Mouse (Mus musculus) A20 (cell line): ENCODE measurements around the gene Cnn3.

Source experiments
- DNase-seq: peaks from one replicate; pipeline ENCODE4 v3.0.0-alpha.2; 2011; ENCODE audit warnings: low read depth, low spot score

Cnn3 gene

DNA sequence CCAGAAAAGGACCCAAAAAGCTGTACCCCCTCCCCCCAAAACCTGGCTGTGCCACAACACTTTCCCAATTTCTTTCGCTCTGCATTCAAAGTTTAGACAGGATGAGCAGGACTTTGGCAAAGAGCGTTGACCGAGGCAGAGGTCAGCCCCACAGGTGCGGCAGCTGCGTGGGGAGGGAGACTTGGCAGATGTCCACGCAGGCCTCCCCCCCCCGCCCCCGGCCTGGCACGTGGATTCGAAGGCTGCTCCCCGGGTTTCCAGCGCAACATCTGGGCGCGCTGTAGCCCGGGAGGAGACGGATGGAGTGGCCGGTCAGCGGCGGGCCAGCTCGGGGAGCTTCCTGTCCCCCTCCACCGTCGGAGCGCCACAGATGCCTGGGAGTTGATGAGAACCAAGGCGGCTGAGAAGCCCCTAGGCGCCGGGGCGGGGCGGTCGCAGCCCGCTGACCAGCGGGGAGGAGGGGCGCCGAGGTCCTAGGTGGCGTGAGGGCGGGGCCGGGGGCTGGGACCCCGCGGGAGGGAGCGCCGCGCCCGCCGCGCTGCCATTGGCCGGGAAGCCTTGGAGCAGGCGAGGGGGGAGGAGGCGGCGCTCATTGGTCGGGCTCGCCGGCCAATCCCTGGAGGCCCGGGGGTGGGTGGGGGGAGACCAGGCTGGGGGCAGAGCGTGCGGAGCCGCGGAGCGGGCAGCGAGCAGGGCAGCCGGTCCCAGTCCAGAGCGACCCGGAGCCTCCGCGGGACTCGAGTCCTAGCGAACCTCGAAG, at the start of gene Cnn3:
TSS of gene Cnn3 (plus strand) at position 637 of the 760 bp plus-strand sequence.
- no peak for DNase-seq

DNA sequence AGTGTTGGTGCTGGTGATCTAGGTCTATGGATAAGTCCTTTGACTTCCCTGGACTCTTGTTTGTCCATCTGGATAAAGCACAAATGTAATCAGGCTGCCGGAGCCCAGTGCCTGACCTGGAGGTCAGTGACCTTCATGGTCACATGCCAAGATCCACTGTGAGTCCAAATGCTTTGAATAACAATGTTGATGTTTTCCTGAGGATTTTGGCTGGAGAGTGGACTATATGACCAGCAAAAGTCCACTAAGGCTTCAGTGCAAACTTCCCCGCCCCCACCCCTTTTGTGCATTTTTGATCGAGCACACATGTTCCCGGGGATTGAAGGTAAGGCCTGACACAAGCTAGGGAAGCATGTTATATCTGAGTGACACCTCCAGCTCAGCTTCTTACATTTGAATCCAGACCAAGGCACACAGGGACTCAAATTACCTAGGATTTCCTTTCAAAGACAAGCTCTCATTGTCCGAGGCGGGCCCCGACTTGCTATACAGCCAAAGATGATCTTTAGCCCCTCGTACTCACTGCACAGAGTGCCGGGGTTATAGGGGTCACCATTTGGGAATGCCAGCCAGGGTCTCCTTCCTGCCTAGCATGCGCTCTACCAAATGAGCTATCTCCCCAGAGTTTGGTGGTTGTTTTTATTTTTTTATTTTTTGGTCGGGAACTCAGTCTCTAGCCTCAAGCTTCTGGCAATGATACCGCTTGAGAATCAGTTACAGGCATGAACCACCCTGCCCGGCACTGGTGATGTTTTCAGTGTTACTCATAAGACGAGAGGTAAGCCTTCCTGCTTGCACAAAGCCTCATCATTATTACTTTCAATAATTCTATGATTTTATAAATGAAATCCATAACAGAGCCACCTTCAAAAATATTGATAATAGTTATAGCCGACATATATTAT, 47.3 kb upstream of the Cnn3 start:
- no peak for DNase-seq

DNA sequence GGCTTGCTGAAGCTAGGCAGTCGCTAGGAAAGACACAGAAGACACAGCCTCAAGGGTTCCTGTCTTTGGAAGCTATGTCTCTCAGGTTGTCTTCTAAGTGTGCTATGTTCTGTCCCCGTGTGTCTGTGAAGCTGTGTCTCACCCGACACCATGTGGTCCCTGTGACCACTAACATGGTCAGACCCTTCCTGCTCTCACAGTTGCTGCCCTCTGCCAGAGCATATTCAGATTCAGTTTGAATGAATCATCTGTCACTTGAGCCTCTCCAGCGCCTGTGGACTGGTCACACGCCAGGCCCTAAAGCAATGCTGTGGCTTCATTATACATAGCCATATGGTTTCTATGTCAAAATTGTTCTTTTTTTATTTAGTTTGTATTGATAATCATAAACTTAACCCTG, 46.6 kb upstream of the Cnn3 start:
- no peak for DNase-seq

DNA sequence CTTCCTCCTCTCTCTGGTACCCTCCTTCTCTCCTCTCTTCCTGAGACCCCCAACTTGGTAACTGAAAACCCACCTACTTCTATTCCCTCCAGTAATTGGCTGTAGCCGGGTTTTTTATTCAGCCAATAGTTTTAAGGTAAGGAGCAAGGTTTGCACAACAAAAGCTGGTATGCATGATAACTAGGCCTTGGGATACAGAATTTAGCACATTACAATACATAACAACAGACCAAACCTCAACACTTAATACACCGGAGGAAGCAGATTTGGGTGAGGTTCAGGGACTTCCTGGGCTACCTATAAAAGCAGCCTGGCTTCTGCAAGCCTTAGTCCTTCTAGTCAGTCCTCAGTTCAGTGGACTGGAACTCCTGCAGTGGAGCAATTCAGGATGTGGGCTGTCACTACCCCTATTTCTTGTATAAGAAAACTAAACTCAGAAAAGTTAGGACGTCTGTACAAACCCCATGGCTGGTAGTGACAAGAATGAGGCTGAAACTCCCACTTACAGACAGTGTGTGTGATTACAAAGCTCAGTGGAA, 38.8 kb upstream of the Cnn3 start:
- DNase-seq = no peak

DNA sequence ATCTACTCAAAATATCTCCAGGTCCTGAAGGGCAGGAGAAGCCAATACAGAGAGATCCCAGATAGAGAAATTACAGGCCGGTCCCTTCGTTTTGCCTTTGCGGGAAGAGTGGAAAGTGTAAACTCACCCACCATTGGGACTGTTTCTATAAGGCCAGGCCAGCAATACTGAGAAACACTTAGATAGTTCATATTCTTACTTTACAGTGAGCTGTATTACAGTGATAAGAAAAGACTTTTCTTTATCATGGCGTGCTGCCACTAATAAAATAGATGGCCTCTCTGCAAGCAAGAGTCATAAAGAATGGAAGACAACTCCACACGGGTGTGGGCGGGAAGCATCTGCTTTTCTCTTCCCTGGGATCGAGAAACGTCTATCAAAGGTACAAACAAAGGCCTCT, 36.9 kb upstream of the Cnn3 start:
- no peak for DNase-seq

DNA sequence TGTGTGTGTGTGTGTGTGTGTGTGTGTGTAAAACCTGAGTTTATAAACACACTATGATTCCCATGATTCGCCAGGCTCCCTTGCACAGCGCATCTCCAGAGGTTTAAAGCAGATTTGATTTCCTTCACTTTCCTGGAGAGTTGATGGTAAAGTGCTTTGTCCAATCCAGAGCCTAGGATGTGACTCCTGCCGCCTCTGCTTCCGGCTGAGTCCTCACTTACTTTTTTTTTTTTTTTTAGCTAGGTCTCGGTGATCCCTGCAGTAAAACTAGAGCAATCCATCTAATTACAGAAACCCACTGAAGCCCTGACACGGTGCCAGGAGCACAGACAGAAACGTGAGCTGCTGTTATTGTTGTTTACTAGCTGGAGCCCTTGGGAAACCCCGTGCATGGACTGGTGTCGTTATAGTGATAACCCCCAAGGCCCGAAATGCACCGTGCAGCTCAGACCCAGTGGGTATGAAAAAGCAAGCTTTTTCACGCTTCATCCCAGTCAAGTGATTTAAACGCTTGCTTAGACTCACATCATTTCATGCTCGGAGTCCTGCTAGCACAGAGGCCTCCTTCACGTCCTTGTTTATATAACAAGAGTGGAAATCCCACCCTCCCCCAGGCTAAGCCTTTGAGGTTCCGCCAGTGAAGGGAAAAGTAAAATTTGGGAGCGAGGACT, 36.3 kb upstream of the Cnn3 start:
- no peak for DNase-seq

DNA sequence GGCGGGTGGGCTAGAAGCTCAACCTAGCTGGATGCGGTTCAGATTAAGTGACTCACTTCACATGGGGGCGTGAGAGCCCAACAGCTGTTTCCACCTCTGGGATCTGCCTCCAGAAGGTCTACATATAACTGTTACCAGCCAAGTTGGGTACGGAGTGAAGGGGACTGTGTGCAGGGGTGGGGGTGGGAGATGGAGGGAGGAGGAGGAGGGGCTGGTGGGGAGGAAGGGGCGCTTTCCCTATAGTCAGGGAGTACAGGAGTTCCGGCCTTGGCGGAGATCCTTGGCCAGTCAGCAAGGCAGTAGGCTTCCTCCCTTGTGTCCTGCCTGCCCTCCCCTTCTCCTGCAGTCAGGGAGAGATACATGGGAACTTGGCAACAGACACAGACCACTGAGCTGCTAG, 35.6 kb upstream of the Cnn3 start:
- DNase-seq = no peak

DNA sequence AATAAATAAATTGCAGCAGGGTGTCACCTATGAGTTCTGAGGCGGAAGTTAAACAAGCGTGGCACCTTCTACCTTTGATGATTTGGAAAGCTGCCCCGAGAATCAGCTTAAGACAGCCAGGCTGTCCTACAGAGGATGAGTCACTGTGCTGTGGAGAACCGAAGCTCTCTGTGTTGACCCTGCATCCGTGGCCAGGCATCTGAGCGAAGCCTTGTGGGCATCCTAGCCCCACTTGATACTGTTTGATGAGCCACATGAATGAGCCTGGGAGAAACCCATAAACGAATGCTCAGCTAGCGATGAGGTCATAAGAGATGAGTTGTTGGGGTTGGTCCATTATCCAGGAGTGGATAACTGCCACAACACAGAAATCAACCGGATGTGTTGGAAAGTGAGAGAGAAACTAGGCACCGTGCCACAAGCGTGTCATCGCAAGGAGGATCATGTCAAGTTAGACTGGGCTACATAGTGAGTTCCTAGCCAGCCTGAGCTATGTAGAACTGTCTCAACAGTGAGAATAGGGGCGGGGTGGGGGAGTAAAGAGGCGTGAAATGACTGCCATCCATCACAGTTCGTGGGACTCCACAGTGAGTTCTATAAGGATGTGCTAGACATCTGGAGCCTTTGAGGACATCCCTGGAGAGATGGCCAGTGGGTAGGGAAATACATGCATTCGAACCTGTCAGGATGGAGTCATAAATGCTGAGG, 30.6 kb upstream of the Cnn3 start:
- no peak for DNase-seq

DNA sequence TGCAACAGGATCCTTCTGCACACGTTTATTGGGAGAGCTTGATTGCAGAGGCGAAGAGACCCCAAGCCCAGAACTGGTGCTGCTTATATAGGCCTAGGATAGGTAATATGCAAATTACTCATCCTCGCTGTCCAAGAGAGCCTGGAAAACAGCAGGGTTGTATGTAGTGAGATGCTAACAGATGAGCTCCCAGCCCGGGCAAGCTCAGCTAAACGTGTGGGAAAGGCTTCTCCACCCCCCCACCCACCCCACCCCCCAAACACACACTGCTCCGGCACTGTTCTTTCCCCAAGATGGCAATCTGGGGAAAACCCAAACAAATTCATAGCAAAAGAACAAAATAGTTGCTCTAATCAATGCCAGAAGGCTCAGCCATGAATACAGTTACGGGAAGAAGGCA, 29.7 kb upstream of the Cnn3 start:
- DNase-seq = no peak

DNA sequence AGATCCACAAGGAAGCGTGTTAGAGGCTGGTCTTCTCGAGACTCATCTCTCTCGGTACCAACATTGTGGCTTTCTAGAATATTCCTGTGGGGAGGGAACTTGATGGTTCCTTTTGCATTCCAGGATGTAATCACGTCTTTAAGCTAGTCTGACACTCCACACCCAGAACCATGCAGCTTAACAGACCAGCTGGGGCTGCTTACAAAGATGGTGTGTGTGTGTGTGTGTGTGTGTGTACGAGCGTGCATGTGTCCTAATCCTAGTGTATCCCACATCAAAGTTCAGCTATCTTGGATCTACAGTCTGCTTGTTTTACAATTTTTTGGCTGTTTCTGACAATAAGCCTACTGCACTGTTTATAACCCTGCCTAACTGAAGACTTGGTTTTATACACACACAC, 29.3 kb upstream of the Cnn3 start:
- DNase-seq = no peak

DNA sequence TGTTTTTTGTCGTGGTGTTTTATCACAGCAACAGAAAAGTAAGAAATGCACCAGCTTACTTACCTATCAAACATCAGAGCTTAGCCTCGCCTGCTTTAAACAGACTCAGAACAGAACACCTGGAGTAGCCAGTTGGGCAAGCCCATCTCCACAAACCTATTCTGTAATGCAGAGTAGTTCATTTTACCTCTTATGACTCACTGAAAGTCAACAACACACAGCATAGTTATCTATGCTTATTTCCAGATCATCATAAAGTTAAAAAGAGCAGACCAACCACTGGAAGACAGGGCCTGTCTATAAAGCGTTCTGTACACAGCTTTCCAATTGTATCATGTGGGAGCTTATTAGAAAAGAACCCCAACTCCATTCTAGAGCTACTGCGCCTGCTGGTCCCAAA, 24.9 kb upstream of the Cnn3 start:
- no peak for DNase-seq

DNA sequence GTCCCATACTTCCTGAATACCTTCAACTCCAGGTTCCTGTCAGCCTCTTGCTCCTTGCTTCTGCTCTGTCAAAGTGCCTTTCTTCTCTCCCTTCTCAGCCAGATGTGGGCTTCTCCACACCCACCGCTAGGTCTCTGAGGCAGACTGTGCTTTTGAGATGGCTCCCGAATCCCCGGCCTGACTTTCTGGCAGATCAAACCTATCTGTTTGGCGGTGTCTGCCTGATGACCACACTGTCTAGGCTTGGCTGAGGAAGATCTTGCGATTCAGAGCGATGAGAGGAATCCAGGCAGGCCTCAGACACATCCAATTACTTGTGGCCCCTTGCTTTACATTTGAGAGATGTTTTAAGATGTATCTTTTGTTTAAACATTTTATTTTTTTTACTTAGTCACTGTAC, 24.2 kb upstream of the Cnn3 start:
- no peak for DNase-seq

DNA sequence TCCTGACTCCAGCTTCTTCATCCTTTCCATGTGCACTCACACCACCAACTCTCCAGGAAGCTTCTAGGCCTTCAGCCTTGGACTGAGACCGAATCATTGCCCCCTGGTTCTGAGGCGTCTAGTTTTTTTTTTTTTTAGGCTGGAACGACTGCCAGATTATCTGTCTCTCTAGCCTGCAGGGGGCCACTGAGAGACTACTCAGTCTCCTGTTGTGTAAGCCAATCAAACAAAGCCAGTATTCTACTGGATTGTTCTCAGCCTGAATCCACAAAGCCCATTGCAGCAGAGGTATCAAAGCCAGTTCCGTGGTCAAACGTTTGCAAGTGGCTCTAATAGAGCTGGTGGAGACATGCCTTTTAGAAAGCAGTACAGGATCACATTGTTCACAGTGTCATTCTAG, 22.8 kb upstream of the Cnn3 start:
- DNase-seq = no peak

DNA sequence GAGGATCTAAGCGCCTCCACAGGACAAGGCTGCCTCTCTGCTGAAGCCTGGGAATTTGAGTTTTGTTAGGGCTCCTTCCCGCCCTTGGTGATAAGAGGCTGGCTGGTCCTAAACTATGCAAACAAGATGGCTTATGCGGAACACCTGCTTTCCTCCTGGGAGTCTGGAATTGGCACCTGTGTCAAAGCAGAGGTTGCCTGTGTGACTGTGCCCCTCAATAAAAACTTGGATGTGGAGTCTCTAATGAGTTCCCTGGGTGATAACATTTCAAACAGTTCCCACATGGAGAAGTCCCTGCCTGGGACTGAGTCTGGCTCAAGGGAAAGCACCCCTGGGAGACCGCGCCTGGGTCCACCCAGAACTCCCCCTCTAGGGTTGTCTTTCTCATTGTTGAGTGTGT, 21.2 kb upstream of the Cnn3 start:
- DNase-seq = no peak

DNA sequence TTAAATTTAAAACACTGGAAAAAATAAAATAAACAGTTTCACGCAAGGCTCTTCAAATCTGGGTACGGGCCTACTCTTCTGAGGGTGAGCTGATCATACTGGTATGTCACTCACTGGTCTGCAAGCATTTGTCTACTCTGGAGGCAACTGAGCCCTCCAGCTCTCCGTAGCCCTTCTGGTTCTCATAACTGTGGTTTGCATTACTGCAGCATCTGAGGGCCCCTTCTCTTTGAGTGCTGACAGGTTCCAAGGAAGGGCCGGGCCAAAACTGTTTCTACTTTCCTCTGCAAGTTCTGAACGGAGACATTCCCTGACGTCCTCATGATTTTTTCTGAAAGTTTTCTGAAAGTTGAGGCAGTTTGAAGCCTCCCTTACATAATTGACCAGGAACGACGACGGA, 18.9 kb upstream of the Cnn3 start:
- DNase-seq = no peak

DNA sequence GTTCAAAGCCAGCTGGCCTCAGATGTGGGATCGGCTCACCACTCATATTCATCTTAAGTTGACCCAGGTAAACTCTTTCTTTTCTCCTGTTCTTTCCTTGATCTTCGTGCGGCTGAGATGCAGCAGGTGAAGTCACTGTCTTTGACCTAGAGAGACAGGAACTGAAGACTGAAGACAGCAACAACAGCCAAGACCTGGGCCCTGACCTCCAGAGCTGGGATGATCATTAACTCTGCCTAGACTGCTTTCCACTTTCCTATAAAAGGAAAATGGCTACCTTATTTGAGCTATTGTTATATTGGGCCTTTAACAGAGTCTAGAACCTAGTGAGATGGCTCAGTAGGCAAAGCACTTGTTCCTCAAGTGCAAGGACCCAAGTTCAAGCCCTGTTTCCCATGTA, 17.9 kb upstream of the Cnn3 start:
- no peak for DNase-seq

DNA sequence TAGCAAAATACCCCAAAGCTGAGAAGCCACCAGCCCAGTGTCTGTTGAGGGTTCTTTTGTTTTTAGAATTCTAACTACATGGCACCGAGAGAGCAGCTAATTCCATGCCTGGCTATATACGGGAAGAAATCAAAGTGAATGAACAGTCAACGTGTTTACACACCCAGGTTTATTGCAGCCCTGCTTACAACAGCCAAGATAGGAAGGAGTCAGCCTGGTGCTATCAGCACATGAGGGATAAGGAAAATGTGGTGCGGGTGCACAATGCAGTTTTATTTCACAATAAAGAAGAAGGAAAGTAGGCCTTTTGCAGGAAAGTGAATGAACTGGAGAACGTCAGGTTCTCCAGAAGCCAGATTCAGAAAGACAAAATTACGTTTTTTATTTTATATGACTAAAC, 14.8 kb upstream of the Cnn3 start:
- DNase-seq = no peak

DNA sequence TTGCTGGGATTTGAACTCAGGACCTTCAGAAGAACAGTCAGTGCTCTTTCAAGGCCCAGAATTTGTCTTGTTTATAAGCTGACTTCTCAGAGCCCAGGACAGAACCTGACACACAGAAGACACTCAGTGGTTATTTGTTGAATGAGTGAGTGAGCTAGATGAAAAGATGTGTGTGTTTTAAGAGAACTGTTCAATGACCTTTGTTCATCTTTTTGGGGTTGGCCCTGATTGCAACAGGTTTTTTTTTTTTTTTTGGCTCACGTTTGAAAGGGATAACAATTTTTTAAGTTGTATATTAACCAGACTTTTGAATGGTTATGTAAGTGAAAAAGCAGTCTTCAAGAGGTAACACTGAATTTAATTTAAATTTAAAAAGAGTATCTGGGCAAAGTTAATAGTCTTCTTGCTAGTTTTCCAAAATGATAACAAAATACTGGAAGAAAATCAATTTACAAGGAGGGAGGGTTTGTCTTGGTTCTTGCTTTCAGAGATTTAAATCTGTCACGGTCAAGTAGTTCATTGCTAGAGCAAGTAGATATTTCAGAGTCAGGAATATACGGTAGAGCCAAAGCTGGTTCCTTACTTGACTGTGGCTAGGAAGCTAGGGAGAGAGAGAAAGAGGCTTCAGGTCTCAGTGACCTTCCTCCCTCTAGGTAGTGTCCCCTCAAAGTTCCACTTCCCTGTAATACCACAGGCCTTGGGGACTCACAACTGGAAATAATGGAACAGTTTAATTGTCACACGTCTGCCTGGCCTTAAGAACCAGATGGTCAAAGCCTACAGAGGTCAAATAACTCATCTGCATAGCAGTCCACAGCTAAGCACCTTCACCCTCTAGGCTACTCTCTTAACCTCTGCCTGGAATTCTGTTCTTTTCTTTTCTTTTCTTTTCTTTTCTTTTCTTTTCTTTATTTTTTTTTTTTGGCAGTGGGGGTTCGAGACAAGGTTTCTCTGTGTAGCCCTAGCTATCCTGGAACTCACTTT, 9.8 kb upstream of the Cnn3 start:
- no peak for DNase-seq

DNA sequence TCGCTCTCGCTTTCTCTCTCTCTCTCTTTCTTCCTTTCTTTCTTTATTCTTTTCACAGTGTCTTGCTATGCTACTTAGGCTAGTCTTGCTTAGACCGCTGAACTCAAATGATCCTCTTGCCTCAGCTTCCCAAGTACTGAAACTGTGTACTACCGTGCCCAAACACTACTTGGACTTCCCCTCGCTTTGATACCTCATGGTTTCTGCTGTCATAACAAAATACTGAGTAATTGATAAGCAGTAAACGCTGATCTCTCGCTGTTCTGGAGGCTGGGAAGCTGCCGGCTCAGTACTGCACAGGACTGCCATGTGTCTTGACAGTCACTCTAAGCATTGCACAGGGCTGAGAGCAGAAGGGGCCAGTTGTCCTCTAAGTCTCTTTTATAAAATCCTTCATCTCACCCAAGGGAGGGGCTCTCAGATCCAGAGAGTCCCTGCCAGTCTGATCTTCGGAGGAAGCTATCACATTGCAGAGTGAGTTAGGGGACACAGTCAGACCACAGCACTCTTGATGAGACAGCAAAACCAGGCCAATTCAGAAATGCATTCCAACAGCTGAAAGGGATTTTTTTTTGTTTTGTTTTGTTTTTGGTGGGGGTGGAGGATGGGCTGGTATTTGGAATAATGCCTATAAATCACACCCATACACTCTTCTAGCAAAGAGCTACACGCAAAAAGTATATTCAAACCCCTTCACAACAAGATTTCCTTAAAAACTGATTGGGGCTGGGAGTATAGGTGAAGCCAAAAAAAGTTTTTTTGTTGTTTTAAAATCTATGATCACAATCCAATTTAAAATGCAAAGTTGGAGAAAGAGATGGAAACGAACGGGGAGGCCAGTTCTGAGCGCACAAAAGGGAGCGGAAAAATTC, 8.7 kb upstream of the Cnn3 start:
- DNase-seq = no peak

DNA sequence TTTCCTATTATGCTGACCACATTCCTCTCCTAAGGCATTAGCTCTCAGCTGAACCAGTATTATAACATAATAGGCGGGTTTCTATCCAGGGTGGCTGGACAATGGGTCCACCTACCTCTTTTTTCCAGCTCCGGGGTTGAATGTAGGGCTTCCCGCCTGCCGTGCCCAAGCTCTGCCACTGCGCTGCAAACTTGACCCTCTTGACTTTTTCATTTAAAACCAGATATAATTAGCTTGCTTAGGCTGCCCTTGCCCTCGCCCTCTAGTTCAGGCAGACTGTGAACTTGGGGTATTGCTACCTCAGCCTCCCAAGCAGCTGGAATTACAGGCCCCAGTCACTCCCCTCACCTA, 8.1 kb upstream of the Cnn3 start:
- DNase-seq = no peak
